Mouse (Mus musculus) hindbrain, embryonic 16.5 days (tissue): ENCODE measurements around the gene CT030661.1. TPM values are rescaled to one million over a fixed set of nuclear protein-coding genes. Genes with fewer than 3 reads are reported as not detected.
"Not testable (repeated sequence)": the region's sequence is repeated elsewhere in the genome, so short reads cannot be mapped to it uniquely, and the experiment has no call there.

Experiments
- ATAC-seq: fragments of 200-750 bp; cut with Nextera tagmentation; 2 replicates; pipeline ENCODE4 v1.8.0; 2017; ENCODE audit warnings: moderate TSS enrichment, moderate library complexity
- H3K27ac ChIP-seq: fragments of 300-500 bp; sonication (generic); 2 replicates; pipeline ENCODE4 v1.5.1; 2014; ENCODE audit warnings: low read depth, mild to moderate bottlenecking, control low read depth, low read length, moderate library complexity
- H3K27me3 ChIP-seq: fragments of 300-500 bp; sonication (generic); replicated peaks from 2 replicates; pipeline ENCODE4 v1.6.1; 2014; ENCODE audit warnings: low read length; ENCODE audit not compliant: control insufficient read depth, insufficient read depth
- H3K36me3 ChIP-seq: fragments of 300-500 bp; sonication (generic); 2 replicates; pipeline ENCODE4 v1.6.1; 2014; ENCODE audit warnings: mild to moderate bottlenecking, low read length, moderate library complexity, mixed read lengths; ENCODE audit not compliant: control insufficient read depth, insufficient read depth
- H3K4me1 ChIP-seq: fragments of 300-500 bp; sonication (generic); 2 replicates; pipeline ENCODE4 v1.6.1; 2014; ENCODE audit warnings: low read depth, low read length; ENCODE audit not compliant: control insufficient read depth, insufficient read depth
- H3K4me2 ChIP-seq: fragments of 300-500 bp; sonication (generic); 2 replicates; pipeline ENCODE4 v1.6.1; 2014; ENCODE audit warnings: mild to moderate bottlenecking, low read length, control low read depth, moderate library complexity
- H3K4me3 ChIP-seq: fragments of 300-500 bp; sonication (generic); 2 replicates; pipeline ENCODE4 v1.5.1; 2014; ENCODE audit warnings: mild to moderate bottlenecking, low read length, control low read depth, moderate library complexity
- H3K9ac ChIP-seq: fragments of 300-500 bp; sonication (generic); 2 replicates; pipeline ENCODE4 v1.6.1; 2014; ENCODE audit warnings: low read depth, mild to moderate bottlenecking, control low read depth, low read length, moderate library complexity
- H3K9me3 ChIP-seq: fragments of 300-500 bp; sonication (generic); 2 replicates; pipeline ENCODE4 v1.6.1; 2014; ENCODE audit warnings: mild to moderate bottlenecking, low read length, moderate library complexity; ENCODE audit not compliant: control insufficient read depth
- WGBS: fragments of 180-500 bp; shearing (Covaris S2); extraction: QIAGEN DNeasy Blood & Tissue Kit; methylation state at CpG from one replicate; pipeline ENCODE4 v1.1.7; 2014; 5-methylcytosine and 5-hydroxymethylcytosine counted together
- polyA plus RNA-seq: library from polyadenylated mRNA; unstranded; fragments of >200 nt; fragmentation: Nextera tagmentation; extraction: Ambion mirVana; gene quantifications from 2 replicates; pipeline ENCODE4 v1.2.1, GENCODE M21; 2015

The CT030661.1 gene
- polyA plus RNA-seq = 10.2 and 11.4 TPM in 2 replicates

- H3K36me3 ChIP-seq, H3K27me3 ChIP-seq, H3K4me1 ChIP-seq, H3K9me3 ChIP-seq: not testable (repeated sequence)
- peak within 1 kb of the TSS; percentile 60 for H3K4me3 ChIP-seq
- H3K4me2 ChIP-seq = peak within 1 kb of the TSS; percentile 57
- ATAC-seq = peak; percentile 100
- H3K27ac ChIP-seq = peak within 1 kb of the TSS; percentile 75
- 0% methylated on average over 18 of the region's 20 CpGs for WGBS
- H3K9ac ChIP-seq = peak within 1 kb of the TSS; percentile 68
Observed at GRCm38 (mm10) chr17:22314730-22315226, at the start of gene CT030661.1. CT030661.1 (minus strand) TSS chr17:22314837.

- H3K4me3 ChIP-seq = no peak overlapping the region
- no peak overlapping the region for H3K4me2 ChIP-seq
- peaks cover 12% of the 10 kb centered on the region for H3K4me1 ChIP-seq
- H3K36me3 ChIP-seq = peaks cover 6% of the 10 kb centered on the region; the same call in 1 of the 2 replicates
- WGBS = 95% methylated on average over 3 of the region's 3 CpGs
- no peak overlapping the region for H3K27ac ChIP-seq
- H3K9ac ChIP-seq = no peak overlapping the region
- H3K27me3 ChIP-seq = no peaks in the 10 kb centered on the region
- peaks cover 6% of the 10 kb centered on the region for H3K9me3 ChIP-seq
- no peak for ATAC-seq
Observed at GRCm38 (mm10) chr17:22363895-22364294, 49.3 kb upstream of the CT030661.1 start.

GRCm38 (mm10) chr17:22361101-22361781 lies 46.6 kb upstream of the CT030661.1 start, which contains the start of the genes Zfp944 and Zfp758:
Zfp944 (minus strand) TSS chr17:22361400.
Zfp758 (plus strand) TSS chr17:22361453.
- not testable (repeated sequence) for H3K27me3 ChIP-seq, H3K36me3 ChIP-seq, H3K9me3 ChIP-seq
- Histone ChIP-seq H3K4me1 (peaks cover 12% of the 10 kb centered on the region), H3K4me3 (peak within 1 kb of the TSS; percentile 63), H3K9ac (peak within 1 kb of the TSS; percentile 77), H3K4me2 (peak within 1 kb of the TSS; percentile 60), H3K27ac (peak within 1 kb of the TSS; percentile 59; the same call in 1 of the 2 replicates)
- WGBS = under 1% methylated on average over 25 of the region's 43 CpGs
- peak; percentile 99 for ATAC-seq

DNA sequence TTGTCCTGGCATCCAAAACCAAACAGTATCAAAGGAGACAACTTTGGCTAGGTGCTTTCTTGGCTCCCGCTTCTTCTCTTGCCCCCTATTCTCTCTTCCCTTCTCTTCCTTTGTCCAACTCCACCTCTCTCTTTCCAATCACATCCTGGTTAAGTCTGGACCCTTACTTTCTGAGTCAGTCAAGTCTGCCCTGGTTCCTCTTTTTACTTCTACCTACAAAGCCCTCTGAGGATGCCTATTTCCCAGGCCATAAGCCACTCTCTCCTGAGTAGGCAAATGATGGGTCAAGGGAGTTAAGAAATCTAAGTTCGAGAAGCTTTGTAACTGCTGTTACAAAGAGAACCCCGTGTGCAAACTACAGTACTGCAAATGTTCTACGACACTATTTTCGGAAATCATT lies 45.9 kb upstream of the CT030661.1 start:
- Histone ChIP-seq H3K36me3 (no peaks in the 10 kb centered on the region), H3K4me1 (peaks cover 12% of the 10 kb centered on the region), H3K4me3 (peak overlapping the region; percentile 63), H3K4me2 (peak overlapping the region; percentile 60), H3K27ac (no peak overlapping the region), H3K27me3 (no peaks in the 10 kb centered on the region), H3K9ac (peak overlapping the region; percentile 2; the same call in 1 of the 2 replicates), H3K9me3 (peaks cover 6% of the 10 kb centered on the region)
- 28% methylated on average over 5 of the region's 5 CpGs for WGBS
- peak; percentile 4; the same call in 1 of the 2 replicates for ATAC-seq

- H3K9ac ChIP-seq = no peak overlapping the region
- H3K4me2 ChIP-seq = no peak overlapping the region
Observed at GRCm38 (mm10) chr17:22352794-22353193, 38.2 kb upstream of the CT030661.1 start.

GRCm38 (mm10) chr17:22315247-22315646 lies 610 bp upstream of the CT030661.1 start:
- H3K9me3 ChIP-seq, H3K4me1 ChIP-seq, ATAC-seq, H3K27me3 ChIP-seq, H3K27ac ChIP-seq, H3K36me3 ChIP-seq: not testable (repeated sequence)
- H3K4me3 ChIP-seq = peak overlapping the region; percentile 60
- H3K4me2 ChIP-seq = peak overlapping the region; percentile 53
- peak overlapping the region; percentile 68 for H3K9ac ChIP-seq
- 18% methylated on average over 2 of the region's 2 CpGs for WGBS

More at GRCm38 (mm10) chr17:22352794-22353193, 38.2 kb upstream of the CT030661.1 start:
- Histone ChIP-seq H3K36me3 (peaks cover 7% of the 10 kb centered on the region; the same call in 1 of the 2 replicates), H3K4me3 (no peak overlapping the region), H3K27me3 (no peaks in the 10 kb centered on the region), H3K27ac (no peak overlapping the region), H3K9me3 (no peaks in the 10 kb centered on the region), H3K4me1 (no peaks in the 10 kb centered on the region)
- no peak for ATAC-seq

DNA sequence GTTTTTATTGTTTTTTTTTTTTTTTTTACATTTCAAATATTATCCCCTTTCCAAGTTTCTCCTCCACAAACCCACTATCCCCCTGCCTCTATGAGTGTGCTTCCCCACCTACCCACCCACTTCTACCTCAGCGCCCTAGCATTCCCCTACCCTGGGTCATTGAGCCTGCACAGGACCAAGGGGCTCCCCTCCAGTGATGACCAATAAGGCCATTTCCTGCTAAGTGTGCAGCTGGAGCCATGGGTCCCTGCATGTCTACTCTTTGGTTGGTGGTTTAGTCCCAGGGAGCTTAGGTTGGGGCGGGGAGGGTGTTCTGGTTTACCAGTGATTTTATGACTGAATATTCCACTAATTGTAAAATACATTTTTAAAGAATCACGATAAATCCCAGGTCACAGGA lies 418 bp downstream of the CT030661.1 start:
- H3K27me3 ChIP-seq, H3K4me1 ChIP-seq, H3K36me3 ChIP-seq, H3K9me3 ChIP-seq, H3K27ac ChIP-seq: not testable (repeated sequence)
- peak overlapping the region; percentile 60 for H3K4me3 ChIP-seq
- peak overlapping the region; percentile 68 for H3K9ac ChIP-seq
- WGBS = 4% methylated on average over 3 of the region's 3 CpGs
- peak; percentile 65 for ATAC-seq
- H3K4me2 ChIP-seq = peak overlapping the region; percentile 57

Other genes with a start within 250 kb of the CT030661.1 start
- 1.7 and 2.5 TPM in 2 replicates for gene Zfp947, start 148.6 kb downstream of the CT030661.1 start, polyA plus RNA-seq
- 3.6 and 4.2 TPM in 2 replicates for gene Zfp994, start 89.2 kb downstream of the CT030661.1 start, polyA plus RNA-seq
- gene Zfp944, start 46.6 kb upstream of the CT030661.1 start, polyA plus RNA-seq = 12.1 and 13.8 TPM in 2 replicates
- 8.6 and 9.0 TPM in 2 replicates for gene Zfp758, start 46.6 kb upstream of the CT030661.1 start, polyA plus RNA-seq
- 34.4 and 35.8 TPM in 2 replicates for gene Zfp946, start 109.4 kb upstream of the CT030661.1 start, polyA plus RNA-seq